Mouse (Mus musculus): Measurements from ENCODE around the gene Ercc5. TPM values are rescaled to one million over a fixed set of nuclear protein-coding genes. Genes with fewer than 3 reads are reported as not detected.
A peak's percentile ranks its signal among the peaks of the same experiment; 100 is the strongest.

Ercc5 gene
- polyA plus RNA-seq, 1 experiment from 2014 or later = 23.6 TPM

GRCm38 (mm10) chr1:44216352-44217116, 69.0 kb downstream of the Ercc5 start:
- 33% methylated on average over 2 of the region's 2 CpGs for whole genome bisulfite sequencing
- 0 out of 2 replicates have a peak, but pooled peaks cover 2% of the 10 kb centered on the region for H3K4me1 ChIP-seq (replicated peaks; ENCODE audit: control insufficient read depth, insufficient read depth, low read length)
- H3K27me3 ChIP-seq (ENCODE audit: control insufficient read depth, insufficient read depth, low read depth, low read length) = no peaks in the 10 kb centered on the region
- no peaks in the 10 kb centered on the region for H3K36me3 ChIP-seq (ENCODE audit: control insufficient read depth, insufficient read depth, low read length)
- ATAC-seq (ENCODE audit: low read depth) = peak; percentile 80
- H3K4me3 ChIP-seq (ENCODE audit: low read length) = no peak overlapping the region
- no peaks in the 10 kb centered on the region for H3K9me3 ChIP-seq (ENCODE audit: control insufficient read depth, low read length)
- H3K9ac ChIP-seq (ENCODE audit: low read length) = no peak overlapping the region; the same call in 1 of the 2 replicates
- H3K27ac ChIP-seq (ENCODE audit: low read length) = peak overlapping the region; percentile 88
- no peak overlapping the region for H3K4me2 ChIP-seq (ENCODE audit: low read depth, low read length)

- no peak overlapping the region for H3K9ac ChIP-seq (ENCODE audit: low read length)
- no peaks in the 10 kb centered on the region for H3K27me3 ChIP-seq (ENCODE audit: control insufficient read depth, insufficient read depth, low read depth, low read length)
- no peak overlapping the region for H3K4me2 ChIP-seq (ENCODE audit: low read depth, low read length)
- 37% methylated on average over 2 of the region's 2 CpGs for whole genome bisulfite sequencing
- ATAC-seq (ENCODE audit: low read depth) = no peak
- 0 out of 2 replicates have a peak, but pooled peaks cover 2% of the 10 kb centered on the region for H3K4me1 ChIP-seq (replicated peaks; ENCODE audit: control insufficient read depth, insufficient read depth, low read length)
- H3K4me3 ChIP-seq (ENCODE audit: low read length) = no peak overlapping the region
- no peaks in the 10 kb centered on the region for H3K9me3 ChIP-seq (ENCODE audit: control insufficient read depth, low read length)
- H3K36me3 ChIP-seq (ENCODE audit: control insufficient read depth, insufficient read depth, low read length) = no peaks in the 10 kb centered on the region
- H3K27ac ChIP-seq (ENCODE audit: low read length) = peak overlapping the region; percentile 88
Observed at GRCm38 (mm10) chr1:44217118-44217517, 69.6 kb downstream of the Ercc5 start.

- Histone ChIP-seq H3K4me1 (replicated peaks; ENCODE audit: control insufficient read depth, insufficient read depth, low read length) (0 out of 2 replicates have a peak, but pooled peaks cover 2% of the 10 kb centered on the region), H3K27me3 (ENCODE audit: control insufficient read depth, insufficient read depth, low read depth, low read length) (no peaks in the 10 kb centered on the region), H3K9ac (ENCODE audit: low read length) (no peak within 1 kb of the TSS), H3K36me3 (ENCODE audit: control insufficient read depth, insufficient read depth, low read length) (no peaks in the 10 kb centered on the region), H3K27ac (ENCODE audit: low read length) (peak within 1 kb of the TSS; percentile 84), H3K4me3 (ENCODE audit: low read length) (no peak within 1 kb of the TSS), H3K9me3 (ENCODE audit: control insufficient read depth, low read length) (no peaks in the 10 kb centered on the region), H3K4me2 (ENCODE audit: low read depth, low read length) (no peak within 1 kb of the TSS)
- peak; percentile 93 for ATAC-seq (ENCODE audit: low read depth)
- WGBS = 52% methylated on average over 1 of the region's 1 CpGs
Observed at GRCm38 (mm10) chr1:44218876-44219275, 71.3 kb downstream of the Ercc5 start, which contains the start of gene Mettl21e. Gene Mettl21e, minus strand, starts transcription at chr1:44218961.

- Histone ChIP-seq H3K9me3 (ENCODE audit: control insufficient read depth, low read length) (no peaks in the 10 kb centered on the region), H3K36me3 (ENCODE audit: control insufficient read depth, insufficient read depth, low read length) (no peaks in the 10 kb centered on the region), H3K4me1 (replicated peaks; ENCODE audit: control insufficient read depth, insufficient read depth, low read length) (no peaks in the 10 kb centered on the region), H3K27me3 (ENCODE audit: control insufficient read depth, insufficient read depth, low read depth, low read length) (no peaks in the 10 kb centered on the region), H3K27ac (ENCODE audit: low read length) (no peak overlapping the region), H3K9ac (ENCODE audit: low read length) (no peak overlapping the region), H3K4me2 (ENCODE audit: low read depth, low read length) (no peak overlapping the region), H3K4me3 (ENCODE audit: low read length) (no peak overlapping the region)
- 48% methylated on average over 2 of the region's 2 CpGs for WGBS
- ATAC-seq (ENCODE audit: low read depth) = peak; percentile 77; the same call in 1 of the 2 replicates
Observed at GRCm38 (mm10) chr1:44229044-44229443, 81.5 kb downstream of the Ercc5 start.

Other genes with a start within 250 kb of the Ercc5 start
- 62.9 and 63.4 TPM in 2 replicates for gene Tpp2, start 214.1 kb upstream of the Ercc5 start, polyA plus RNA-seq (2015; fragmentation: Nextera tagmentation; extraction: Ambion mirVana)
- gene Mettl21c, start 127.7 kb upstream of the Ercc5 start, polyA plus RNA-seq (2015; fragmentation: Nextera tagmentation; extraction: Ambion mirVana) = 0.40 and 0.55 TPM in 2 replicates
- 0.08 and 0.11 TPM in 2 replicates for gene Gm8251, start 85.8 kb upstream of the Ercc5 start, polyA plus RNA-seq (2015; fragmentation: Nextera tagmentation; extraction: Ambion mirVana)
- 85.8 and 87.3 TPM in 2 replicates for gene Tex30, start 45.3 kb upstream of the Ercc5 start, polyA plus RNA-seq (2015; fragmentation: Nextera tagmentation; extraction: Ambion mirVana)
- gene Kdelc1, start 28.9 kb upstream of the Ercc5 start, polyA plus RNA-seq (2015; fragmentation: Nextera tagmentation; extraction: Ambion mirVana) = 56.6 and 58.7 TPM in 2 replicates
- 16.3 and 18.2 TPM in 2 replicates for gene Bivm, start 28.8 kb upstream of the Ercc5 start, polyA plus RNA-seq (2015; fragmentation: Nextera tagmentation; extraction: Ambion mirVana)
- 2.7 and 4.0 TPM in 2 replicates for gene Mettl21e, start 71.2 kb downstream of the Ercc5 start, polyA plus RNA-seq (2015; fragmentation: Nextera tagmentation; extraction: Ambion mirVana)